Mouse (Mus musculus) neural tube, embryonic 10.5 days (tissue): ENCODE results near the gene Krtap31-2.

Experiments
- DNase-seq: peaks from one replicate; pipeline ENCODE4 v3.0.0-alpha.2; 2017; ENCODE audit warnings: low spot score; ENCODE audit errors: extremely low spot score

Gene Krtap31-2

DNA sequence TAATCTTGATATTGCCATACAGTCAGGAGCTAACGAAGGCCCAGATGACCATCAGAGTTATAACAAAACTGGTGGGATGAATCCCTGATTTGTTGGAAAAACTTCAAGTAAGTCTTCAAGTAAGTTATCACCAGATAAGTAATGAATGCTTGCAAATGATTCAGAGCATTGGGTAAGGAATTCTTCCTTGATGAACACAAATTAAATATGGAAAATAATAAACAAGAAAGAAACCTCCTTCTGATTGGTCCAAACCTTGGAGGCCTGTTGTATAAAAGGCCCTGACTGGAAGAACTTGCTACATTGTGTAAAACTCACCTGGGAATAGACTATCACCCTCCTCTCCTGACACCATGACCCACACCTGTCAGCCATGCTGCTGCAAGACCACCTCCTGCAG lies at the start of gene Krtap31-2:
TSS of gene Krtap31-2 (plus strand) at position 301 of the 400 bp plus-strand sequence.
- DNase-seq: no peak

DNA sequence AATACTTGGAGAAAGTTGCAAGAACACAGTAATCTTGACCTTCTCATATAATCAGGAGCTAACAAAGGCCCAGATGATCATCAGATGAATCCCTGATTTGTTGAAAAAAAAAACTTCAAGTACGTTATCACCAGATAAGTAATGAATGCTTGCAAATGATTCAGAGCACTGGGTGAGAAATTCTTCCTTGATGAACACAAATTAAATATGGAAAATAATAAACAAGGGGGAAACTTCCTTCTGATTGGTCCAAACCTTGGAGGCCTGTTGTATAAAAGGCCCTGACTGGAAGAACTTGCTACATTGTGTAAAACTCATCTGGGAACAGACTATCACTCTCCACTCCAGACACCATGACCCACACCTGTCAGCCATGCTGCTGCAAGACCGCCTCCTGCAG lies 28.5 kb upstream of the Krtap31-2 start, which contains the start of gene Krtap31-1:
TSS of gene Krtap31-1 (plus strand) at position 301 of the 400 bp plus-strand sequence.
- DNase-seq: no peak

DNA sequence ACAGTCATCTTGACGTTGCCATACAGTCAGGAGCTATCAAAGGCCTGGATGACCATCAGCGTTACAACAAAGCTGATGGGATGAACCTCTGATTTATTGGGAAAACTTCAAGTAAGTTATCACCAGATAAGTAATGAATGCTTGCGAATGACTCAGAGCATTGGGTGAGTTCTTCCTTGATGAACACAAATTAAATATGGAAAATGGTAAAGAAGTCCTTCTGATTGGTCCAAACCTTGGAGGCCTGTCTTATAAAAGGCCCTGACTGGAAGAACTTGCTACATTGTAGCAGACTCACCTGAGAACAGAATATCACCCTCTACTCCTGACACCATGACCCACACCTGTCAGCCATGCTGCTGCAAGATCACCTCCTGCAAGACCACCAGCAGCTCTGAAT lies 21.6 kb upstream of the Krtap31-2 start, which contains the start of gene Gm11565:
TSS of gene Gm11565 (plus strand) at position 301 of the 400 bp plus-strand sequence.
- DNase-seq: no peak

DNA sequence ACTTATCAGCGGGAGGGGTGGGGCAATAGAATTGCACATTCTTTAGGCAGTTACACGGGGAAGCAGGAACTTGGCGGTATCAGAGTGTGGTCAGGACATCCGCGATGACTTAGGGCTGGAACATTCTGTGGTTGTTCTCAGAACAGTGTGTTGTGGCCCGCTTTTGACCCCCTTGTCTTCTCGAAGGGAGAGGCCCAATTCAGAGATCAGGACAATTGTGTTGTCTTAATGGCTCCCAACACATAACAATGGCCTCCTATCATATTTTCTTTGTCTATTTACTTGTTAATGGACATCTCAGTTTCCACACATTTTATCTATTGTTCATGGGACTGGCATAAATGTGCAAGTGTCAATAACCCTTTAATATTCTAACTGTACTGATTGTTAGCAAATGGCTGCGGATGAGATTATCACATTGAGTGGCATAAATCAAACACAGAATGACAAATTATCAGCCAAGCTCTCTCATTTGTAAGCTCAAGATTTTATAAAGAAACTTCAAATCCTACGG lies 1.7 kb downstream of the Krtap31-2 start:
- DNase-seq: no peak

DNA sequence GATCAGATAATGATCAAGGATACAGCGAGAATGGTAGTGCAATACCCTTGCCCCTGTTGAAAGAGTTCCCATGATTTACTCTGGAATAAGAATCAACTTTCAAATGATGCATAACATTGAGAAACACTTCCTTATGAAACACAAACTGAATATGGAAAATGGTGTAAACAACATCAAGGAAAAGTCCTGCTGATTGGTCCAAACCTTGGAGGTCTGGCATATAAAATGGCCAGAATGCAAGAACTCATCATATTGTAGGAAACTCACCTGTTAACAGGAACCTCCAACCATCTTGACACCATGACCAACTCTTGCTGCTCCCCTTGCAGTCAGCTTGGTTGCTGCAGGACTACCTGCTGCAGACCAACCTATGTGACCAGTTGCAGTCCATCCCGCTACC lies 12.1 kb downstream of the Krtap31-2 start, which contains the start of gene Krtap9-5:
TSS of gene Krtap9-5 (plus strand) at position 301 of the 400 bp plus-strand sequence.
- no peak for DNase-seq

DNA sequence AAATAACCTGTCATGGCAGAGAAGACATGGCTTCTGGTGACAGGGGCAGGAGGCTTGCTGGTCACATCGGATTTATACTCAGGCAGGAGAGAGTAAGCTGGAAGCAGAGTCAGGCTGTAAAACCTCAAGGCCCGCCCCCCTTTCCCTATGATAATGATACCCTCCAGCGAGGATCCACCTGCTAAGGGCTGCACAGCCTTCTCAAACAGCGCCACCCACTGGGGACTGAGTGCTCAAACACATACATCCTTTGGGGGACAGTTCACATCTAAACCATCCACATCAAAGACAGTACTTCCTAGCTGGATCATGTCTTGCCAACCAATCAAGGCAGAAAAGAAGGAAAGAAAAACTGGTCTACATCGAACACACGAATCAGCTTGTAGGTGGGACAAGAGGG lies 28.1 kb downstream of the Krtap31-2 start:
- no peak for DNase-seq

DNA sequence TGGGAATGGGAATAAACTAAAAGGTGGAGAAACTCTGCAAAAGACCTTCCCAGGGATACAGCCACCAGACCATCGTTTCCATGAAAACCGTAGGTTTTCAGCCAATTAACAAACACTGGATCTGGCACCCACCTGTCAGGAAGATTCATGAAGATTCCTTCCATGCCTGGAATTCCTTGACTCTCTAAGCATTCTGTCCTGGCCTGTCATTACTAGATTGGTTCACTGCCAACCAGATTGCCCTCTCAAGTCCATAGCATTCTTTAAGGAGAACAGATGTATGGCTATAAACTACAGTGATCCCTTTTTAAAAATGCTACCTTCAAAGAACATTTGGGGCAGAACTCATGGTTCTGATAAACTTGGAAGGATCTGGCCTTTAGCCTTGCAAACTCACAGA lies 29.9 kb downstream of the Krtap31-2 start:
- DNase-seq: no peak

DNA sequence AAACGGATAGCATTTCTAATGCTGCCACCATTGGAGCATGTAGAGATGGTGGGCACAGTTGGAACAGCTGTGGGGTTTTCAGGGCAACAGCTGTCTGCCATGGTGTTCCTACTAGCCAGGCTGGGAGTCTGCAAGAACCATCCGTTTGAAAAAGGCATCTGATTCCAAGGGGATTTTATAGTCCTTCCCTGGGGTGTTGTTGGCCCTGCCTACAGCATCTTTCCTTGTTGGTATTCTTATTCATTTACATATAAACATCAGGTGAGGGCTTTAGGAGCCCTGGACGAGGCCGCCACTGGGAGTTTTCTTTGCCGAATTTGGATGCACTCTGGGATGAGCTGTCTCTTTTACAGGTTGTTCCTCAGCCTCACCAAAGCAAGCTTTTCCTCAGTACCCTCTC lies 42.9 kb downstream of the Krtap31-2 start, which contains the start of gene Krtap29-1:
TSS of gene Krtap29-1 (minus strand) at position 101 of the 400 bp plus-strand sequence.
- no peak for DNase-seq

DNA sequence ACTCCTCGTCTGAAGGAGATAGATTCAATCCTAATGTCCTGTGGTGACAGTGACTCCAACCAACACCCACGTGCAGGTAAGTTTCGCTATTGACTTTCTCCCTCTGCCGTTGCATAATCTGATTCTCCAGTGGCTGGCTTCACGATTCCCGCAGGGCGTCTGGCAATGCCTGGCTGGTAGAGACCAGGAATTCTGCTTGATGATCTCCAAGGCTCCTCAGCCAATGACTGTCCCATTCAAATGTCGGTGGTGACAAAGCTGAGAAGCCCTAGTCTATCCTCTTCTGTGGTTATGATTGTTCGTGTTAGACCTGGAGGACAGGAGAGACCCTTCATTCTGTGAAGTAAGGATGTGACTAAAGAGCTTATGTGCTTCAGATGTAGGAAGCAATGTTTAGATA lies 46.6 kb downstream of the Krtap31-2 start:
- DNase-seq: no peak

DNA sequence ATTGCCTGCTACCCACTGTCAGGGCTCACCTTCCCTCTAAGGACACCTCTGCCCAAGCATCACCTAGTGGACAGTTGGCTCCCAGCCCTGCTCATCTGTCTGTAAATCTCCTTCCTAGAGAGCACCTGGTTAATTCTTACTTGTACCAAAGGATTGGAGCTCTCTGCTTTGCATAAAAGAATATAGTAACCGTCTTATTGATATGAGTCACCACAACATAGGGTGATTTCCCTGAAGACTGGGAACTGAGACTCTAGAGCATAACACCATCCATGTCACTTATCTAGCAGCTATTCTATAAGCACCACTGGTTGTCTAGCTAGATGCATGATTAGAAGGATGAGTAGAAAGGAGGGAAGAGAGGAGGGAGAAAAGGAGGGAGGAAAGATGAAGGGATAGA lies 47.4 kb downstream of the Krtap31-2 start:
- DNase-seq: no peak

DNA sequence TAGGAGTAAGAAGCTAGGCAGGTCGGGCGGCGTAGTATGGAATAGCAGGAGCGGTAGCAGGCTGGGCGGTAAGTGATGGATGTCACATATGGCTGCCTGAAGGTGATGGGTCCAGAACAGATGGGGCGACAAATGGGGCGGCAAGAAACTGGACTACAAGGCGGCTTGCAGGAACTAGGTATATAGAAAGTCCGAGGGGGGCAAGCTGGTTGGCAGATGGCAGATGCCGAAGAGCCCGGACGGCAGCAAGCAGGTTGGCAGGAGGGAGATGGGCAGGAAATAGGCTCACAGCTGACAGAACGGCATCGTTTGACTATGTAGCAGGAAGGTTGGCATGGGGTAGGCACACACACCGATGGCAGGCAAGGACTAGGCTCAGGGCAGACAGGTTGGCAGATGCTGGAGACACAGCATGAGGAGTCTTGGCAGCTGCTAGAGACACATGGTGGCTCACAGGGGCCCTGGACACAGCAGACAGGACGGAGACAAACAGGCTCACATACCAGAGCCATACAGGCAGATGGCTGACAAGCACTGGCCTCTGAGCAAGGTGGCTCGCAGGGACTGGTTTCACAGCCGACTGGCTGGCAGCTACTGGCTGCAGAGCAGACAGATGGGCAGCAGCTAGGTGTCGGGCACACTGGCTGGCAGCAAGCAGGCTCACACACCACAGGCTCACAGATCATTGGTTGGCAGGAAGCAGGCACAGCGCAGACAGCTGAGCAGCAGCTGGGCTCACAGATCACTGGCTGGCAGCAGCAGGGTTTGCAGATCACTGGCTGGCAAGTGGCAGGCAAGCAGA lies 49.4 kb downstream of the Krtap31-2 start:
- no peak for DNase-seq

DNA sequence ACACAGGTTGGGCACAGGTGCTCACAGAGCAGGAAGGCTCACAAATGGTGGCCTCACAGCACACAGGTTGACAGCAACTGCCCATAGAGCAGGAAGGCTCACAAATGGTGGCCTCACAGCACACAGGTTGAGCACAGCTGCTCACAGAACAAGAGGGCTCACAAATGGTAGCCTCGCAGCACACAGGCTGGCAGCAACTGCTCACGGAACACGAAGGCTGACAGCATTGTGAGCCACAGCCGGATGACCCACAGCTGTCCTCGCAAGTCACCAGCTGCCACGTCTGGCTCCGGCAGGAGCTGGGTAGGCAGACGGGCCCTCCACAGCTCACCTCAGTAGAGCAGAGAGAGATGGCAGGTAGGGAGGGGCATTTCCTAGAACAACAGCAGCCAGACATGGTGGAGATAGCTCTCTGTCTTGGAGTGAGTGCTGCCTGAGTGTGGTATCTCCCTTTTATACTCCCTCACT lies 50.1 kb downstream of the Krtap31-2 start, which contains the start of gene Krtap16-1:
TSS of gene Krtap16-1 (minus strand) at position 418 of the 468 bp plus-strand sequence.
- no peak for DNase-seq
